Mouse (Mus musculus) limb, embryonic 12.5 days (tissue): ENCODE measurements at regions not wholly inside any gene's neighbourhood (a gene's known extent, or its start where the extent isn't known, plus 50 kb on each side); places are given as distances from the start of the nearest gene placed in this dataset.

Source experiments
- ATAC-seq: fragments of 200-750 bp; cut with Nextera tagmentation; 2 replicates; pipeline ENCODE4 v1.8.0; 2017; ENCODE audit warnings: low read depth, moderate TSS enrichment; ENCODE audit not compliant: insufficient number of reproducible peaks, insufficient read depth, low FRiP score, low TSS enrichment
- H3K27ac ChIP-seq: fragments of 300-500 bp; sonication (generic); 2 replicates; pipeline ENCODE4 v1.5.1; 2016; ENCODE audit warnings: mild to moderate bottlenecking, moderate library complexity
- H3K27me3 ChIP-seq: fragments of 300-500 bp; sonication (generic); 2 replicates; pipeline ENCODE4 v1.6.1; 2016; ENCODE audit warnings: mild to moderate bottlenecking, moderate library complexity
- H3K36me3 ChIP-seq: fragments of 300-500 bp; sonication (generic); 2 replicates; pipeline ENCODE4 v1.6.1; 2016; ENCODE audit warnings: mild to moderate bottlenecking, moderate library complexity
- H3K4me1 ChIP-seq: fragments of 300-500 bp; sonication (generic); replicated peaks from 2 replicates; pipeline ENCODE4 v1.6.1; 2016
- H3K4me2 ChIP-seq: fragments of 300-500 bp; sonication (generic); 2 replicates; pipeline ENCODE4 v1.6.1; 2016; ENCODE audit warnings: mild to moderate bottlenecking, moderate library complexity
- H3K4me3 ChIP-seq: fragments of 300-500 bp; sonication (generic); replicated peaks from 2 replicates; pipeline ENCODE4 v1.5.1; 2016; ENCODE audit warnings: mild to moderate bottlenecking
- H3K9ac ChIP-seq: fragments of 300-500 bp; sonication (generic); replicated peaks from 2 replicates; pipeline ENCODE4 v1.6.1; 2016; ENCODE audit warnings: mild to moderate bottlenecking, moderate library complexity
- H3K9me3 ChIP-seq: fragments of 300-500 bp; sonication (generic); 2 replicates; pipeline ENCODE4 v1.6.1; 2016; ENCODE audit warnings: mild to moderate bottlenecking, moderate library complexity
- WGBS: fragments of 180-500 bp; shearing (Covaris S2); methylation state at CpG from one replicate; pipeline ENCODE4 v1.1.7; 2016; 5-methylcytosine and 5-hydroxymethylcytosine counted together

DNA sequence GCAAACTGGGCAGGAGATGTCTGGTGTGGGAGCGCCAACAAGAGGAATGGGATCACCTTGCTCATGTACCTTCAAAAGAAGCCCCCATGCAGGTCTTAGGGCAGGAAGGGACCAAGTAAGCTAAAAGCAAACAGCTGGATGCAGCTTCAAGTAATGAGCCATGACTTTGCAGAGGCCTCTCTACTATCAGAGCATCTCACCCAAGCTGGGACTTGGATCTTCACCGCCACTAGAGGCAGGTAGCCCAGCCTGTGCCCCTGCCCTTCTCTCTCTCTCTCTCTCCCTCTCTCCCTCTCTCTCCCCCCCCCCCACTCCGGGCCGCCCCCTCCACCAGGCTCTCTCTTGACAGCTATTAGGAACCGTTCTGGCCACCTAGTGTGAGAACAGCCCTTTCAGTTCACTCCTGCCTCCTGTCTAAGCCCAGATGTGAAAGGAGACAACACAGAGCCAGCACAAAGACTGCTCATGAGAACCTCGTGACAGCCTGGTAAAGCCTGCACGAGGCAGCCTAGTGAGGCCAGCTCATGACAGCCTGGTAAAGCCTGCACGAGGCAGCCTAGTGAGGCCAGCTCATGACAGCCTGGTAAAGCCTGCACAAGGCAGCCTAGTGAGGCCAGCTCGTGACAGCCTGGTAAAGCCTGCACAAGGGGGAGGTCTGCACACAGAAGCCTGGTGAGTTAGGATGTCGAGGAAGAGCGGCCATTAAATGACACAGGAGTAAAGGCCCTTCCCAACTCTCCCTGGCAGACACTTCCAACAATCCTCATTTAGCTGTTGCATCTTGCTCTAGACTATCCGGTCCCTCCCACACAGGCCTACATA is 85.8 kb downstream of the Irs2 start:
- Histone ChIP-seq H3K4me1 (peaks cover 72% of the 10 kb centered on the region), H3K9me3 (no peaks in the 10 kb centered on the region), H3K27ac (peak overlapping the region; percentile 98), H3K27me3 (no peaks in the 10 kb centered on the region; the same call in 1 of the 2 replicates), H3K36me3 (no peaks in the 10 kb centered on the region), H3K4me3 (no peak overlapping the region), H3K9ac (no peak overlapping the region; the same call in 1 of the 2 replicates), H3K4me2 (no peak overlapping the region)
- WGBS, result 34% methylated on average over 12 of the region's 12 CpGs
- ATAC-seq, result no peak

GRCm38 (mm10) chr8:10921439-10922191 is 86.6 kb downstream of the Irs2 start:
- Histone ChIP-seq H3K36me3 (no peaks in the 10 kb centered on the region), H3K4me2 (no peak overlapping the region), H3K9ac (no peak overlapping the region; the same call in 1 of the 2 replicates), H3K4me1 (peaks cover 64% of the 10 kb centered on the region), H3K9me3 (no peaks in the 10 kb centered on the region), H3K4me3 (no peak overlapping the region), H3K27me3 (no peaks in the 10 kb centered on the region), H3K27ac (peak overlapping the region; percentile 78)
- no peak for ATAC-seq
- 44% methylated on average over 11 of the region's 11 CpGs for WGBS

DNA sequence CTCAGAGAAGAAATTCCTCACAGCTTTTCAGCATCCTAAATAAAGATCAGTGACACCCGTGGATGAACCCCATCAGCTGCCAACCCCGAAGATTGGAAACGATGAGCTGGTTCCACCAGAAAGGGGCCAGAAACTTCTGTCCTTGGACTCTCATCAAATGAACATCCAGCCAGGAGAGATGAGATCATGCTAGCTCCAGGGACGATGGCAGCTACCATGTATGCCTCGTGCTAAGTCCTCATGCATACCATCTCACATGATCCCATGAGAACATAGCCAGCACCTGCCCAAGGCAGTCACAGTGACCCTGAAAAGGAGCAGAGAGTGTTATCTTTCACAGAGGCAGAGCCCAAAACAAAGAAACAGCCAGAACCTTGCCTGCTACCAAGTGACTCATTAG is 88.6 kb downstream of the Irs2 start:
- no peaks in the 10 kb centered on the region for H3K27me3 ChIP-seq
- H3K36me3 ChIP-seq, result no peaks in the 10 kb centered on the region
- H3K27ac ChIP-seq, result no peak overlapping the region; the same call in 1 of the 2 replicates
- H3K9me3 ChIP-seq, result no peaks in the 10 kb centered on the region
- no peak overlapping the region for H3K9ac ChIP-seq
- H3K4me1 ChIP-seq, result peaks cover 44% of the 10 kb centered on the region
- no peak for ATAC-seq
- H3K4me3 ChIP-seq, result no peak overlapping the region
- WGBS, result 88% methylated on average over 5 of the region's 5 CpGs
- H3K4me2 ChIP-seq, result no peak overlapping the region

DNA sequence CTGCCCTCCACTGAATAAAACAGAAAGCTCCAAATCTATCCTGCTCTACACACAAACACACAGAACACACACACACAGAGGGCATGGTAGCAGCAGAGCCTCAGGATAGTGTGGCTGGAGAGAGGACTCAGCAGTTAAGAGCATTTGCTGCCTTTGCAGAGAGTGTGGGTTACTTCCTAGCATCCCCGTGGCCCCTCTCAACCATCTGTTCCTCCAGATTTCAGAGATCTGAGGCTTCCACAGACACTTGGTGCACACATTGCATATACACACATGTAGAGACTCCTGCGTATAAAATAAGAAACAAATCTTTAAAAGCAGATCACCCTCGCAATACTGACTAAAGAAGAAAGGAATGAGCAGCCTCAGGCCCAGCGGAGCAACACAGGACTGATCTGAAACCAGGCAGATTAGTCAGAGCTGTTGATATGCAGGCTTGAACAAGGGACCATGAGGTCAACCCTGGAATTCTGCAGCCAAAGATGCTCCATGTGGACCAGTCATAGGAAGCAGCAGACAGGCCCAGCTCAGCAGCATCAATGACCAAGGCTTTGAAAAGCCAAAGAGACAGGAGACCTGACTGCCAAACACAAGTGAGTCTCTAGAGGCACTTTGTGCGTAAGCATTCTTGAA is 89.7 kb downstream of the Irs2 start:
- Histone ChIP-seq H3K9ac (no peak overlapping the region), H3K27me3 (no peaks in the 10 kb centered on the region), H3K4me3 (no peak overlapping the region), H3K27ac (no peak overlapping the region), H3K4me2 (no peak overlapping the region), H3K36me3 (no peaks in the 10 kb centered on the region), H3K4me1 (peaks cover 33% of the 10 kb centered on the region), H3K9me3 (no peaks in the 10 kb centered on the region)
- WGBS, result 72% methylated on average over 5 of the region's 5 CpGs
- no peak for ATAC-seq

DNA sequence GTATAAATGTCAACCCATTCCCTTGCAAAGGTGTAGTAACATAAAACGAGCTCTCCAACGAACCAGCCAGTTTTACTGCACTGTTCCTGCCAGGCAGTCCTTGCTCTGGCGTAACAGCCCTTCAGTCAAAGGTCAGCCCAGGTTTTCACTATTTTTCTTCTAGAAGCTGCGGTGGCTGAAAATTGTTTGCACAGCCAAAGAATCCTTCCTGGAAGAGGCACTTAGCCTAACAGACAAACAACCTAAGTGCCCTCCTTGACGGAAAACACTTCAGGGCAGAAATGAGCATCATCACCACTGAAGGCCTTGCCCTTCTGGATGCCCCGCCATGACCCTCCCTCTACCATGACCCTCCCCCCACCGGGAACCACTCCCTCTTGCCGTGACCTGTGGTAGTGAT is 93.6 kb downstream of the Irs2 start:
- Histone ChIP-seq H3K4me3 (no peak overlapping the region), H3K4me1 (peaks cover 7% of the 10 kb centered on the region; the same call in 1 of the 2 replicates), H3K27ac (no peak overlapping the region), H3K27me3 (no peaks in the 10 kb centered on the region), H3K9me3 (no peaks in the 10 kb centered on the region), H3K4me2 (no peak overlapping the region), H3K9ac (no peak overlapping the region), H3K36me3 (no peaks in the 10 kb centered on the region)
- ATAC-seq, result no peak
- WGBS, result 63% methylated on average over 8 of the region's 8 CpGs

DNA sequence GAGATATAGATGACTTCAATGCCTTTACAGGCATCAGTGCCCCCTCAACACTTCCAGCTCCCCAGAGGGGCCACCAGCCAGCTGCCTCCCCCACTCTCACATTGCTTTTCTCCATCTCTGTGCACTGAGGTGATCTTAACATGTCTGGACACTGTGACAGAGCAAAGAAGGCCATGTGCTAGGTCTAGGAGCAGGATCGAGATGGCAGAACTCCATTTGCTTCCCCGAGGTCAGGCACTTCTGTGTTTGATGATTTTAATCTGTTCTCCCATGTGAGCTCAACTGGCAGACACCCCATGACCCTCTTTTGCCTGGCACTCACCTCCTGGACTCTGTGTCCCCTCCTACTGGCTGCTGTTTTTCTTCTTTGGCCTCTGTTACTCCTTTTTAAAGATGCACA is 95.8 kb downstream of the Irs2 start:
- ATAC-seq, result no peak
- H3K9me3 ChIP-seq, result no peaks in the 10 kb centered on the region
- no peak overlapping the region for H3K4me3 ChIP-seq
- no peak overlapping the region for H3K4me2 ChIP-seq
- no peaks in the 10 kb centered on the region for H3K27me3 ChIP-seq
- WGBS, result 61% methylated on average over 2 of the region's 2 CpGs
- no peaks in the 10 kb centered on the region for H3K36me3 ChIP-seq
- H3K9ac ChIP-seq, result no peak overlapping the region
- H3K27ac ChIP-seq, result no peak overlapping the region
- peaks cover 7% of the 10 kb centered on the region; the same call in 1 of the 2 replicates for H3K4me1 ChIP-seq

GRCm38 (mm10) chr8:10911371-10911770 is 96.9 kb downstream of the Irs2 start:
- 83% methylated on average over 4 of the region's 4 CpGs for WGBS
- Histone ChIP-seq H3K9me3 (no peaks in the 10 kb centered on the region), H3K4me3 (no peak overlapping the region), H3K4me2 (no peak overlapping the region), H3K36me3 (no peaks in the 10 kb centered on the region), H3K27me3 (no peaks in the 10 kb centered on the region), H3K9ac (no peak overlapping the region), H3K27ac (no peak overlapping the region), H3K4me1 (peaks cover 9% of the 10 kb centered on the region; the same call in 1 of the 2 replicates)
- ATAC-seq, result no peak

GRCm38 (mm10) chr8:10910954-10911353 is 97.3 kb downstream of the Irs2 start:
- peaks cover 12% of the 10 kb centered on the region; the same call in 1 of the 2 replicates for H3K4me1 ChIP-seq
- no peak overlapping the region for H3K4me3 ChIP-seq
- no peak overlapping the region for H3K27ac ChIP-seq
- H3K36me3 ChIP-seq, result no peaks in the 10 kb centered on the region
- no peaks in the 10 kb centered on the region for H3K27me3 ChIP-seq
- no peak overlapping the region for H3K4me2 ChIP-seq
- no peak overlapping the region for H3K9ac ChIP-seq
- WGBS, result 78% methylated on average over 6 of the region's 6 CpGs
- H3K9me3 ChIP-seq, result no peaks in the 10 kb centered on the region
- ATAC-seq, result no peak

DNA sequence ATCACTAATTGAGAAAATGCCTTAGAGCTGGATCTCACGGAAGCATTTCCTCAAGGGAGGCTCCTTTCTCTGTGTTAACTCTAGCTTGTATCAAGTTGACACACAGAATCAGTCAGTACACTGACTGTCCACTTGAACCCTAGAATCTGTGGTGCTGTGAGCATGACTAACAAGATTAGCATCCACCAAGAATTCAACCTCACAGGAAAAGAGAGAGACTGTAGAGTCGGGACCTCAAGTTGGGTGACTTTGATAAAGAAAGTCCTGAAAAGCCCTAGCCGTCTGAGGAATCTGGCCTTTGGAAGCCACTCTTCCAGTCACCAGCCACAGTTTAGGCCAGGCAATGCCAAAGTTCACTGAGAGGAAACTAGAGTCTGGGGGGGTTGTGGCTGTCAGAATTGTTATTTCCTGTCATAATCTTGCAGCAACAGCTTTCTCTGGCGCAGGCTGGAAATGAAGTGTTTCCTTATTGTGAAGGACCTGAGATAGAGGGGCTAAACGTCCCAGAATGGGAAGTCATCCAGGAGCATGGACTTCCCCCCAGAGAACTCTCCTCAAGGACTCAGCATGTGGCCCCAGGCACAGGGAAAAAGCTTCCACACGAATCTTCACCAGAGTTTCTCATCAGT is 97.9 kb downstream of the Irs2 start:
- 52% methylated on average over 6 of the region's 6 CpGs for WGBS
- H3K27me3 ChIP-seq, result no peaks in the 10 kb centered on the region
- ATAC-seq, result no peak

GRCm38 (mm10) chr8:10909155-10909554 is 99.1 kb downstream of the Irs2 start:
- Histone ChIP-seq H3K4me1 (peaks cover 12% of the 10 kb centered on the region; the same call in 1 of the 2 replicates), H3K27ac (no peak overlapping the region), H3K9me3 (no peaks in the 10 kb centered on the region), H3K4me3 (no peak overlapping the region), H3K27me3 (no peaks in the 10 kb centered on the region), H3K36me3 (no peaks in the 10 kb centered on the region), H3K9ac (no peak overlapping the region), H3K4me2 (no peak overlapping the region)
- WGBS, result 86% methylated on average over 6 of the region's 6 CpGs
- no peak for ATAC-seq

More for the DNA sequence above, 97.9 kb downstream of the Irs2 start:
- peaks cover 12% of the 10 kb centered on the region; the same call in 1 of the 2 replicates for H3K4me1 ChIP-seq
- H3K27ac ChIP-seq, result no peak overlapping the region
- no peak overlapping the region for H3K4me2 ChIP-seq
- H3K4me3 ChIP-seq, result no peak overlapping the region
- H3K36me3 ChIP-seq, result no peaks in the 10 kb centered on the region
- no peaks in the 10 kb centered on the region for H3K9me3 ChIP-seq
- no peak overlapping the region for H3K9ac ChIP-seq

GRCm38 (mm10) chr8:10906353-10906752 is 101.9 kb downstream of the Irs2 start:
- H3K36me3 ChIP-seq, result no peaks in the 10 kb centered on the region
- no peak overlapping the region for H3K9ac ChIP-seq
- no peaks in the 10 kb centered on the region; the same call in 1 of the 2 replicates for H3K27me3 ChIP-seq
- H3K27ac ChIP-seq, result no peak overlapping the region
- H3K4me2 ChIP-seq, result no peak overlapping the region
- H3K4me3 ChIP-seq, result no peak overlapping the region
- H3K9me3 ChIP-seq, result no peaks in the 10 kb centered on the region
- 70% methylated on average over 6 of the region's 6 CpGs for WGBS
- ATAC-seq, result no peak
- H3K4me1 ChIP-seq, result peaks cover 12% of the 10 kb centered on the region
